Mouse (Mus musculus) megakaryocyte, embryonic 14.5 days (primary cell): ENCODE results near the gene Ccdc185.

Experiments
- FLI1 ChIP-seq: IDR thresholded peaks from 2 replicates; pipeline ENCODE4 v1.6.1; 2012; ENCODE audit warnings: low read length, inconsistent platforms, mixed read lengths
- GATA1 ChIP-seq: IDR thresholded peaks from 3 replicates; pipeline ENCODE4 v1.6.1; 2012; ENCODE audit warnings: mixed read lengths, low read length, inconsistent platforms, borderline replicate concordance

DNA sequence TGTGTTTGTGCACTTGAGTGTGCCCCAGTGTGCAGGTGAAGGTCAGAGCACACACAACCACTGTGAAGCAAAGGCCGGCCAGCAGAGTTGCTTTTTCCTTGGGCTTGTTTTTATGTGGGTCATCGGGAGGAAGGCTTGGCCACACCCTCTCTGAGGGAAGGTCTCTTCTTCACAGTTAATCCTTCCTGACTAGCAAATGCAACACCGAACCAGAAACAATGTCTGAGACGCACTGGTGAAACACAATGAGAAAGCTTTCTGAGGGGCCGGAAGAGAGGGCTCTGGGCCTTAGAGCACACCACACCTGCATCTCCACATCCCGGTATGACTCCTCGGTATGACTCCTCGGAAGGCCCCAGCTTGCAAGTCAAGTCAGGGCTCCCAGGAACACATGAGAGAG lies 2.3 kb upstream of the Ccdc185 start:
- no peak for TF ChIP-seq GATA1
- TF ChIP-seq FLI1 = no peak
